Mouse (Mus musculus) liver, postnatal 0 days (tissue): ENCODE data around the gene Slco3a1.

ENCODE experiments used
- CTCF ChIP-seq: sonication (generic); IDR thresholded peaks from 2 replicates; pipeline ENCODE4 v1.5.1; 2016; ENCODE audit warnings: antibody characterized with exemption, low read depth
- EP300 ChIP-seq: IDR thresholded peaks from 2 replicates; pipeline ENCODE4 v1.6.1; 2016; ENCODE audit warnings: antibody characterized with exemption, low read depth, mild to moderate bottlenecking

GRCm38 (mm10) chr7:74498266-74498980, 56.2 kb downstream of the Slco3a1 start:
- no peak for TF ChIP-seq CTCF
- no peak for TF ChIP-seq EP300
